Mouse (Mus musculus): ENCODE data around the gene Atg16l1.
"Not testable (repeated sequence)": the region's sequence is repeated elsewhere in the genome, so short reads cannot be mapped to it uniquely, and the experiment has no call there.

Atg16l1 gene

GRCm38 (mm10) chr1:87773336-87773735, 17.7 kb downstream of the Atg16l1 start:
- DNase-seq (ENCODE audit: low spot score) = no peak

GRCm38 (mm10) chr1:87774845-87775244, 19.2 kb downstream of the Atg16l1 start:
- no peak for DNase-seq (ENCODE audit: low spot score)

GRCm38 (mm10) chr1:87779204-87779785, 23.6 kb downstream of the Atg16l1 start:
- DNase-seq (ENCODE audit: low spot score) = no peak

- no peak for DNase-seq (ENCODE audit: low spot score)
Measured at GRCm38 (mm10) chr1:87785703-87786102, 30.0 kb downstream of the Atg16l1 start.

- DNase-seq (ENCODE audit: low spot score) = no peak
Measured at GRCm38 (mm10) chr1:87786251-87786650, 30.6 kb downstream of the Atg16l1 start.

GRCm38 (mm10) chr1:87789665-87790064, 34.0 kb downstream of the Atg16l1 start:
- DNase-seq (ENCODE audit: low spot score) = no peak

GRCm38 (mm10) chr1:87792438-87793137, 36.9 kb downstream of the Atg16l1 start:
- no peak for DNase-seq (ENCODE audit: low spot score)

GRCm38 (mm10) chr1:87793138-87793449, 37.4 kb downstream of the Atg16l1 start:
- no peak for DNase-seq (ENCODE audit: low spot score)

GRCm38 (mm10) chr1:87797702-87798101, 42.0 kb downstream of the Atg16l1 start:
- no peak for DNase-seq (ENCODE audit: low spot score)

- DNase-seq (ENCODE audit: low spot score) = no peak
Measured at GRCm38 (mm10) chr1:87798306-87798705, 42.6 kb downstream of the Atg16l1 start.

GRCm38 (mm10) chr1:87803576-87803975, 47.9 kb downstream of the Atg16l1 start, which contains the start of gene Sag:
Gene Sag, plus strand, starts transcription at chr1:87803680.
- no peak for DNase-seq (ENCODE audit: low spot score)

- no peak for DNase-seq (ENCODE audit: low spot score)
Measured at GRCm38 (mm10) chr1:87807751-87808150, 52.1 kb downstream of the Atg16l1 start.

- no peak for DNase-seq (ENCODE audit: low spot score)
Measured at GRCm38 (mm10) chr1:87811391-87811790, 55.7 kb downstream of the Atg16l1 start.

- DNase-seq (ENCODE audit: low spot score) = no peak
Measured at GRCm38 (mm10) chr1:87812061-87812460, 56.4 kb downstream of the Atg16l1 start.

GRCm38 (mm10) chr1:87813155-87813554, 57.5 kb downstream of the Atg16l1 start:
- DNase-seq (ENCODE audit: low spot score) = no peak

GRCm38 (mm10) chr1:87813681-87814080, 58.0 kb downstream of the Atg16l1 start:
- DNase-seq (ENCODE audit: low spot score) = no peak

- DNase-seq (ENCODE audit: low spot score) = no peak
Measured at GRCm38 (mm10) chr1:87824420-87824995, 68.8 kb downstream of the Atg16l1 start.

GRCm38 (mm10) chr1:87825281-87825680, 69.6 kb downstream of the Atg16l1 start:
- DNase-seq (ENCODE audit: low spot score) = no peak

GRCm38 (mm10) chr1:87825991-87826390, 70.3 kb downstream of the Atg16l1 start:
- no peak for DNase-seq (ENCODE audit: low spot score)

- DNase-seq (ENCODE audit: low spot score) = no peak
Measured at GRCm38 (mm10) chr1:87826474-87826873, 70.8 kb downstream of the Atg16l1 start.

GRCm38 (mm10) chr1:87827476-87827875, 71.8 kb downstream of the Atg16l1 start:
- not testable (repeated sequence) for DNase-seq (ENCODE audit: low spot score)

GRCm38 (mm10) chr1:87828185-87828584, 72.5 kb downstream of the Atg16l1 start:
- DNase-seq (ENCODE audit: low spot score) = no peak

- no peak for DNase-seq (ENCODE audit: low spot score)
Measured at GRCm38 (mm10) chr1:87828926-87829580, 73.4 kb downstream of the Atg16l1 start.

All from ovary, postnatal 36 days (tissue).